Mouse (Mus musculus) urinary bladder, postnatal 14 days (tissue): ENCODE measurements around the gene Gm48552.

Experiments used
- DNase-seq: peaks from one replicate; pipeline ENCODE4 v3.0.0; 2021; ENCODE audit warnings: low spot score

Gm48552 gene

GRCm38 (mm10) chr10:81419111-81419928 lies 30.5 kb downstream of the Gm48552 start:
- no peak for DNase-seq

GRCm38 (mm10) chr10:81420191-81420767 lies 31.5 kb downstream of the Gm48552 start:
- DNase-seq = peak; percentile 6

GRCm38 (mm10) chr10:81421041-81421796 lies 32.4 kb downstream of the Gm48552 start:
- peak; percentile 2 for DNase-seq

GRCm38 (mm10) chr10:81421797-81422100 lies 32.9 kb downstream of the Gm48552 start:
- DNase-seq = peak; percentile 5

GRCm38 (mm10) chr10:81422191-81422590 lies 33.4 kb downstream of the Gm48552 start:
- DNase-seq = peak; percentile 2

- DNase-seq = no peak
Observed at GRCm38 (mm10) chr10:81422661-81423217, 33.9 kb downstream of the Gm48552 start.

GRCm38 (mm10) chr10:81423476-81424245 lies 34.9 kb downstream of the Gm48552 start:
- no peak for DNase-seq

- peak; percentile 57 for DNase-seq
Observed at GRCm38 (mm10) chr10:81424246-81425051, 35.6 kb downstream of the Gm48552 start.

- peak; percentile 29 for DNase-seq
Observed at GRCm38 (mm10) chr10:81425236-81425850, 36.5 kb downstream of the Gm48552 start.

- DNase-seq = peak; percentile 27
Observed at GRCm38 (mm10) chr10:81426081-81426671, 37.4 kb downstream of the Gm48552 start.

- DNase-seq = peak; percentile 79
Observed at GRCm38 (mm10) chr10:81426897-81427296, 38.1 kb downstream of the Gm48552 start.

GRCm38 (mm10) chr10:81427327-81427726 lies 38.5 kb downstream of the Gm48552 start:
- DNase-seq = no peak

GRCm38 (mm10) chr10:81427804-81428506 lies 39.1 kb downstream of the Gm48552 start:
- peak; percentile 5 for DNase-seq

GRCm38 (mm10) chr10:81428507-81428870 lies 39.7 kb downstream of the Gm48552 start:
- DNase-seq = no peak

- DNase-seq = no peak
Observed at GRCm38 (mm10) chr10:81429092-81429491, 40.3 kb downstream of the Gm48552 start.

- peak; percentile 91 for DNase-seq
Observed at GRCm38 (mm10) chr10:81429605-81430061, 40.8 kb downstream of the Gm48552 start.

GRCm38 (mm10) chr10:81430141-81430830 lies 41.5 kb downstream of the Gm48552 start:
- DNase-seq = peak; percentile 74

GRCm38 (mm10) chr10:81430831-81431525 lies 42.2 kb downstream of the Gm48552 start:
- DNase-seq = peak; percentile 52
